Mouse (Mus musculus): ENCODE data around the gene Pdgfa. TPM values are rescaled to one million over a fixed set of nuclear protein-coding genes. Genes with fewer than 3 reads are reported as not detected.
A peak's percentile ranks its signal among the peaks of the same experiment; 100 is the strongest.

The Pdgfa gene
- polyA plus RNA-seq, 1 experiment from 2014 or later = 47.3 TPM

GRCm38 (mm10) chr5:138934540-138934939 is 62.6 kb downstream of the Pdgfa start:
- Histone ChIP-seq H3K27ac (ENCODE audit: low read length) (no peak overlapping the region), H3K9ac (ENCODE audit: low read depth, low read length) (no peak overlapping the region)
- ATAC-seq = peak; percentile 76

GRCm38 (mm10) chr5:138932460-138933432 is 64.4 kb downstream of the Pdgfa start:
- Histone ChIP-seq H3K27ac (ENCODE audit: low read length) (no peak overlapping the region), H3K9ac (ENCODE audit: low read depth, low read length) (no peak overlapping the region), H3K4me3 (ENCODE audit: low read length) (no peak overlapping the region), H3K9me3 (ENCODE audit: control insufficient read depth, low read length) (no peaks in the 10 kb centered on the region), H3K36me3 (ENCODE audit: control insufficient read depth, insufficient read depth, low read length) (no peaks in the 10 kb centered on the region), H3K27me3 (replicated peaks; ENCODE audit: control insufficient read depth, insufficient read depth, low read length) (no peaks in the 10 kb centered on the region), H3K4me1 (ENCODE audit: control insufficient read depth, insufficient read depth, low read length) (peaks cover 8% of the 10 kb centered on the region), H3K4me2 (ENCODE audit: low read depth, low read length) (no peak overlapping the region)
- 29% methylated on average over 18 of the region's 18 CpGs for WGBS
- ATAC-seq = no peak

More at GRCm38 (mm10) chr5:138934540-138934939, 62.6 kb downstream of the Pdgfa start:
- Histone ChIP-seq H3K36me3 (ENCODE audit: control insufficient read depth, insufficient read depth, low read length) (no peaks in the 10 kb centered on the region), H3K4me1 (ENCODE audit: control insufficient read depth, insufficient read depth, low read length) (peaks cover 11% of the 10 kb centered on the region), H3K9me3 (ENCODE audit: control insufficient read depth, low read length) (no peaks in the 10 kb centered on the region), H3K4me2 (ENCODE audit: low read depth, low read length) (no peak overlapping the region), H3K4me3 (ENCODE audit: low read length) (no peak overlapping the region), H3K27me3 (replicated peaks; ENCODE audit: control insufficient read depth, insufficient read depth, low read length) (no peaks in the 10 kb centered on the region)
- WGBS = 14% methylated on average over 6 of the region's 6 CpGs

DNA sequence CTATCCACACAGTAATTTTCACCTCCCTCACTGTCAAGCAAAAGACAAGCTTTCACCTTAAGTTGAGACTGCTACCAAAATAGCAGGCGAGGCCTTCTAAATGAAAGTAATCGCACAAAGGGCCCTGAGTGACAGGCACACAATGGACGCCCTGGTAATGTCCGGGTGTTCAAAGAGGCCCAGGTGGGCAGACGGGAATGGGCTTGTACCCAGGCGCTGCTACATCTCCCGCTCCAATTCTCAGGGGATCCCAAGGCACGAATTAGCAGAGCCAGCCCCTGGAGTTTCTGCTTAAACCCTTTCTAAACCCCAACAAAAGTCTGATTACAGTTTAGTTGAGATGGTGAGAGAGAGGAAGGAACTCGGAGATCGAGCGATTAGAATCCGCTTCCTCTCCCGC is 65.3 kb downstream of the Pdgfa start:
- Histone ChIP-seq H3K36me3 (ENCODE audit: control insufficient read depth, insufficient read depth, low read length) (no peaks in the 10 kb centered on the region), H3K4me3 (ENCODE audit: low read length) (no peak overlapping the region), H3K9me3 (ENCODE audit: control insufficient read depth, low read length) (no peaks in the 10 kb centered on the region), H3K4me1 (ENCODE audit: control insufficient read depth, insufficient read depth, low read length) (peaks cover 8% of the 10 kb centered on the region), H3K4me2 (ENCODE audit: low read depth, low read length) (no peak overlapping the region), H3K27ac (ENCODE audit: low read length) (no peak overlapping the region), H3K27me3 (replicated peaks; ENCODE audit: control insufficient read depth, insufficient read depth, low read length) (no peaks in the 10 kb centered on the region), H3K9ac (ENCODE audit: low read depth, low read length) (no peak overlapping the region)
- 59% methylated on average over 13 of the region's 13 CpGs for WGBS
- ATAC-seq = no peak

GRCm38 (mm10) chr5:138929879-138930507 is 67.2 kb downstream of the Pdgfa start:
- 65% methylated on average over 10 of the region's 10 CpGs for WGBS
- no peak overlapping the region for H3K9ac ChIP-seq (ENCODE audit: low read depth, low read length)
- no peaks in the 10 kb centered on the region for H3K9me3 ChIP-seq (ENCODE audit: control insufficient read depth, low read length)
- H3K27me3 ChIP-seq (replicated peaks; ENCODE audit: control insufficient read depth, insufficient read depth, low read length) = no peaks in the 10 kb centered on the region
- no peak overlapping the region for H3K27ac ChIP-seq (ENCODE audit: low read length)
- peaks cover 8% of the 10 kb centered on the region for H3K4me1 ChIP-seq (ENCODE audit: control insufficient read depth, insufficient read depth, low read length)
- ATAC-seq = peak; percentile 74
- H3K36me3 ChIP-seq (ENCODE audit: control insufficient read depth, insufficient read depth, low read length) = no peaks in the 10 kb centered on the region
- no peak overlapping the region for H3K4me2 ChIP-seq (ENCODE audit: low read depth, low read length)
- H3K4me3 ChIP-seq (ENCODE audit: low read length) = no peak overlapping the region

Other genes starting within 250 kb of the Pdgfa start
- 3.4 and 3.6 TPM in 2 replicates for gene Fam20c, start 242.9 kb downstream of the Pdgfa start, polyA plus RNA-seq (2015; fragmentation: Nextera tagmentation; extraction: Ambion mirVana)
- not detected in 2 replicates for gene Gm5294, start 177.3 kb downstream of the Pdgfa start, polyA plus RNA-seq (2015; fragmentation: Nextera tagmentation; extraction: Ambion mirVana)
- gene Prkar1b, start 152.6 kb upstream of the Pdgfa start, polyA plus RNA-seq (2015; fragmentation: Nextera tagmentation; extraction: Ambion mirVana) = 22.7 and 23.6 TPM in 2 replicates
- gene Dnaaf5, start 152.9 kb upstream of the Pdgfa start, polyA plus RNA-seq (2015; fragmentation: Nextera tagmentation; extraction: Ambion mirVana) = 2.4 and 4.7 TPM in 2 replicates
- 36.6 and 38.8 TPM in 2 replicates for gene Sun1, start 203.3 kb upstream of the Pdgfa start, polyA plus RNA-seq (2015; fragmentation: Nextera tagmentation; extraction: Ambion mirVana)

All from intestine, embryonic 16.5 days (tissue).